Mouse (Mus musculus) adrenal gland, postnatal 14 days (tissue): ENCODE data around the gene Mindy3. TPM values are rescaled to one million over a fixed set of nuclear protein-coding genes. Genes with fewer than 3 reads are reported as not detected.
"Not testable (repeated sequence)": the region's sequence is repeated elsewhere in the genome, so short reads cannot be mapped to it uniquely, and the experiment has no call there.

ENCODE experiments used
- DNase-seq: peaks from one replicate; pipeline ENCODE4 v3.0.0; 2021; ENCODE audit warnings: mixed read lengths
- long read RNA-seq, 2 experiments: library from polyadenylated mRNA; stranded (forward); transcript quantifications; one replicate each; pipeline ENCODE4 v2.0.0; 2021
- total RNA-seq: library from RNA; stranded (reverse); gene quantifications from 2 replicates; pipeline ENCODE4 v1.2.3, GENCODE M21; 2021

Mindy3 gene
- total RNA-seq = 39.4 and 48.3 TPM in 2 replicates
- long read RNA-seq, experiment 1, transcript Mindy3-201 (15 exons, 2,344 nt) = major isoform, 12 of 24 reads
- long read RNA-seq, experiment 1, partial matches to known transcripts = 1 of 24 reads
- long read RNA-seq, experiment 1, other reads (novel, unspliced or antisense) = 8 of 24 reads
- long read RNA-seq, experiment 2, transcript Mindy3-201 (15 exons, 2,344 nt) = major isoform, 8 of 15 reads
- long read RNA-seq, experiment 2, partial matches to known transcripts = 0 of 15 reads
- long read RNA-seq, experiment 2, other reads (novel, unspliced or antisense) = 6 of 15 reads

DNA sequence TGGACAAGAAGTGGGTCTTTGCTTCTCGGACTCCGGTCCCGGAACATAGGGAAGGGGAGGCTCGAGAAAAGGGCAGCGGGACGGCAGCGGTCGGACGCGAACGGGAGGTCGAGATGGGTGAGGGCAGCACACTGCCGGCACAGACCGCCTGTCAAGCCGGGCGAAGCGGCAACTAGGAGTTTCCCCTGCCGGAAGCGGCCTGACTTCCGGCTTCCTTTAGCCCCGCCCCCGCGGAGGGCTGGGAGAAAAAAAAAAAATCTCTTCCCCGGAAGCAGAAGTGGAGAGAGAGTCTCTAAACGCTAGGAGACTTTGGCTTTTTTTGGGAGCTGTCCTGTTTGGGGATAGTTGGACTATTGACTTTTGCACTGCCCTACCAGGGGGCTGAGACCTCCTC is at the start of gene Mindy3:
Mindy3 (minus strand) TSS at position 209 of the 394 bp plus-strand sequence.
- DNase-seq = peak; percentile 95

DNA sequence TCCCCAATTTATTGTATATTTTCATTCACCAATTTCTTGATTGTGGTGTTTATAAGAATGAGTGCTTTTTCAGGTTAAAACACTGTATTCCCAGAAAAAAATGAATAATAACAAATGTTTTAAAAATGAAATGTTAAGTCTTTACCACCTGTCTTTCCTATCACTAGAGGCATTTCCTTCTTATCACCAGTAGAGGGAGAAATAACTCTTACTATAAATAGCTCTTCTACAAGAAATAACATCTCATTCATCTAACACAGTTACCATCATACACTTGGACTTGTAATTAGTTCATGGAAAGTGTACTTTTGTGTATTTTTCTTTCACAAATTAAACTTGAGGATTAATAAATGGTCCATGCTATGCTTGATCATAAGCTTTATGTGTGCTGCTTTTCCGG is 40.5 kb upstream of the Mindy3 start:
- DNase-seq = no peak

DNA sequence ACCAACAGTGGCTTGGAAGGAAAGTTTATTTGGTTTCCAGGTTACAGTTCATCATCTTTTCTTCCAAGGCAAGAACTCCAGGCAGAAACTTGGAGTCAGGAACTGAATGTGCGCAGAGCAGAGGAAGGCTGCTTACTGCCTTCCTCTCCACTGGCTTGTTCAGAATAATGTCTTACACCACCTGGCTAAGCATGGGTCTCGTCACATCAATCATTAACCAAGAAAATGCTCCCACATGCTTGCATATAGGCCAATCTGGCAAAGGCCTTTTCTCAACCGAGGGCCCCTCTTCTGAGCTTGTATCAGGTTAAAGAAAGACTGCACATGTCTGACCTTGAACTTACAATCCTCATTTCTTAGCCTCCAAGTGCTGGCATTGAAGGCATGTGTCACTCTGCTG is 30.8 kb upstream of the Mindy3 start:
- no peak for DNase-seq

DNA sequence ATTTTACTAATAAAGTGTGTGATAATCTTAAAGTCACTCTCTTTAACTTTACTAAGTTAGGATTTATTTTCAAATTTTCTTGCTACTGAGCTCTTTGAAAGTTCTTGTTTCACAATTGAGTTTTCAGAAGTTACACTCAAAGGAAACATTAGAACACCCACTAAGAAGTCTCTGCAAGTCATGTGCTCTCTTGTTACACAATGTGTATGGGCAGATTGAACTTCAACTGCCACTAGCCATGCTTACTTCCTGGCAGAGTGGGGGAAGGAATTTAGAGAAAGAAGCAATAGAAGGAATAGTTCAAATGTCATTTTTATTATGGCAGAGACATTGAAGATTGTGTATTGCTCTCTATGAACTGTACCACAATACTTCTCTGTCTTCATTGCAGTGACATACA is 20.9 kb upstream of the Mindy3 start:
- no peak for DNase-seq

DNA sequence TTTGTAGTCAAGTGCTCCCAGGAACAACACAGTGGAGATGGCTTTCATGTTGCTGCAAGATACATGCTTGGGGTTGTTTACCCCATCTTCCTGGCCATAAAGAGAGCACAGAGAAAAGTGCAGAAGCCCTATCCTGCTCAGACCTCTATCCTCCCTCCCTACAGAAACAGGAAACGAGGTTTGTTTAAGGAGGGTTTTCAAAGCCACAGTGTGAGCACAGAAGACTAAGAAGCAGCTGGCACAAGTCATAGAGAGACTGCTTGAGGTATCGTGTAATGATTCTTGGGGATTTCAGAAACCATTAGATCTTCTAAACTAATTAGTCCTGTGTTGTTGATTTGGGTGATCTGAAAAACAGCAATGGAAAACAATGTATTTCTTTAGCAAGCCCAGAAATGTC is 20.3 kb upstream of the Mindy3 start:
- DNase-seq = no peak

- DNase-seq = no peak
Measured at GRCm38 (mm10) chr2:12438181-12438580, 18.9 kb upstream of the Mindy3 start.

DNA sequence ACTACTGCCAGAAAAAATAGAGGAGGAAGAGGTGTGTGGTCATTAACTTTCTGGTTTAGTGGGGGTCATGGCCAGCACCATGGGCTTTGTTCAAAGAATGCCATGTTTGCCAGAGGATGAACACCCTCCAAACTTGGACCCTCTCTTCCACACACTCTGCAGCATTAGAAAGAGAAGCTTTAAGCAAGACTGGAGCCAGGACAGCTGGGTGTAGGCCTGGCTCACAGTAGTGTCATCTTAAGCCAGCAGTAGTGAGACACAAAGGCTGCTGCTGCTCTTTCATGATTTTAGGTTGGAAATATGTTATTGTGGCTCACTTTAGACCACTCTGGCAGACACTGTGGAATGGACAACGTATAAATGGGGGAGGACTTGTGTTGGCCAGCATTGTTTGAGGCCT is 12.8 kb upstream of the Mindy3 start:
- DNase-seq = no peak

DNA sequence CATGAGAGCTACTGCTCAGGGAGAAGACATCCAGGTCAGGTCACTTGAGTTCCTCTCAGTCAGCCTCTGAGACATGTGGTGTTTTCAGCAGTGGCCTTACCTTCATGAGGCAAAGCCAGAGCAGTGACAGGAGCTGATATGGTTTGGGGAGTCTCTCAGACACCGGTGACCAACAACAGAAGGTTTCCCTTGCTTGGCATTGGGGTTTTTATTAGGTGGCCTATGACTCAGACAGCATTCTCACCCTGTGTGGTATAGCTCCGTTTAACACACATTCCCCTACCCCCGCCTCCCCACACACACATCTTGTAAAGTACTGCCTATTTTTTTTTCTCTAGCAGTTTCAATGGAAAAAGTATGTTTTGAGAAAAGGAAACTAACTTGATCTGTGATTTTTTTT is 5.1 kb upstream of the Mindy3 start:
- DNase-seq = no peak

DNA sequence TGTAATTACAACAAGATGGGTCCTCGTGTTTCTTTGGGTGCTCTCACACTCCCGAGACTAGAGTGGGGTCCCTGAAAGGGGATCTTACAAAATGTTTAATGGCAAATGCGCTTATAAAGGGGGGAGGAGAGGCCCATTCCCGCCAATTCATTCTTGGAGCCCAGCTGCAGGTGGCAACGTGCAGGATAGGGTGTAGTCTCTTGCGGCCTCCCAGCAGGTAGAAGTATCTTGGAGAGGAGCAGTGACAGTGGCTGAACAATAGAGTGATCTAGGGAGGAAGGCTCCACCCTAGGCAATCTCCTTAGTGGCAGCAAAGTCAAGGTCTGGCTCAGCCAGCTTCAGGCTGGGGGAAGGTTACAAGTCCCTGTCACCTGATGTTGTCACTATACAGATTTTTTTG is 4.2 kb upstream of the Mindy3 start:
- DNase-seq = not testable (repeated sequence)

DNA sequence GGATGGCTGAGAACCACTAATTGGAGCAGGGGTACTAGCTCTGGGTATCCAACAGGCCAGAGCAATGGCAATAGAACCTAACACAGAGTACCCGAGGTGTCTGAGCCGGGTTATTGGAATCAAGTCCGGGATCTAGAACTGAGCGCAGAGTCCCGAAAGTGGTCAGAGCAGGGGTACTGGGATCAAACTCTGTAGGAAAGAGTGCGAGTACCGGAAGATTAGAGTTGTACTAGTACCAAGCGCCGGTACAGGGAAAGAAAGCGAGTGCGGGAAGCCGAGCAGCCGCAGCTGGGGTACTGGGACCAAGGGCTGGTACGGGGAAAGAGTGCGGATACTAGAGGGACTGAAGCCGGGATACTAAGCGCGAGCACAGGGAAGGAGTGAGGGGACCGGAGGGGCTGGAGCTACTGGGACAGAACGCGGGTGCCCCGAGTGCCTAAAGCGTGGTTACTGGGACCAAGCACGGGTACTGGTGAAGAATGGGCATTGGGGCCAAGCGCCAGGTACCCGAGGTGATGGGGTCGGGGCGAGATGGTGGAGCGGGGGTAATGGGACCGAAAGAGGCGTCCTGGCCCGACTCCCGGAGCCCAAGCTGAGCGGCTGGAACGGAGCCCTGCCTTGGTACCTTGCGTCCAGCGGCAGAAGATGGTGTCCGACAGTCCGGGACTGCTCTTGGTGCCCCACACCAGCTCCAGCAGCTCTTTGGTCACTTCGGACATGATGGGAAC is 572 bp downstream of the Mindy3 start:
- no peak for DNase-seq

- peak; percentile 5 for DNase-seq
Measured at GRCm38 (mm10) chr2:12418121-12418520, 1.1 kb downstream of the Mindy3 start.

DNA sequence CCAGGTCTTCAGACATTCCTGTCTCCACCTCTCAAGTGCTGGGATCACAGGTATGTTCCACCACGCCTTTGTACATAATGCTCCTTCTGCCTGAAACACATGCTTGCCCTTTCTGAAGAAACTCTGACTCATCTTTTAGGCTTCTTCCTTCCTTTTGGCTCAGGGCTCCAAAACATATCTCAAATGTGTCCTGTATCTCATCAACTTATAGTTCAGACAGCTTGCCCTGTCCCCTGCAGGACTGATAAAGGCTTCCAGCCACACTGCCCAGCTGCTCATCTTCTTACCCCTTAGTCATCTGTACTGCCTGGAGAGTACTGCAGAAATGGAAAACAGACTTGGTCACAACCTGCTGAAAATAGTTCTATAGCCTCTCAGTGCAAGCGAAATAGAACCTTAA is 7.0 kb downstream of the Mindy3 start:
- DNase-seq = no peak

DNA sequence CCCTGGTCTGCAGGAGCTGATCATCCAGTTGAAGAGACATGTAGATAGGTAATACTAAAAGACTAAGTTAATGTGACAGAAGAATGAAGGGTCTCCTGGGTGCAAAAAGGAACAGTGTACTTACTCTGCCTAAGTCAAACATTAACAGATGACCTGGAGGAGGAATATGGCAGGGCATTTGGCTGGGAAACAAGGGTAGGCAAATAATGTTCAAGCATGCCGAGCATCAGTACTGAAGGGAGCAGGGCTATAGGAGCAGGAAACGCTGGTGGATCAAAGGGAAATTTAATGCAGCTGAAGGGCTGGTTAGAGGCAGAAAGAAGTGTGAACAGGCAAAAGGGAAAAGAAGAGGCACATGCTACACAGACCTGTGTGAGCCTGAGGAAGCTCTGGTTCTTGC is 8.1 kb downstream of the Mindy3 start:
- no peak for DNase-seq

- DNase-seq = no peak
Measured at GRCm38 (mm10) chr2:12406737-12407136, 12.5 kb downstream of the Mindy3 start.

DNA sequence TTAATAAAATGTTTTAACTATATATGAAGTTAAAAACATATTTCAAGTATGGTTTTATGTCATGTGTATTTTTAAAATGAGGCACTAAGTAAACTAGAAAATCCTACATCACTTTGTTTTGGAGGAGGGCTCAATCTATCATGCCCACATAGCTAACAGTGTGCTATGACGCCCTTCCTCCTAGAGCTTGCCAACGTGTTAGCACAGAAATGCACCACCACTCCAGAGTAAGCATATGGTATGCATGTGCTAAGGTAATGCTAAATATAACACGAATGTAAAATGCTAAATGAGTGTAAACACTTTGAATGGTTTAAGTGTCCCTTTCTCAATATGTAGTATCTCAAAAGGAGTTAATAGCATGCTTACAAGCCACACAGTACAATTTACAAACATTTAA is 16.8 kb downstream of the Mindy3 start:
- no peak for DNase-seq

- DNase-seq = no peak
Measured at GRCm38 (mm10) chr2:12401137-12401536, 18.1 kb downstream of the Mindy3 start.

GRCm38 (mm10) chr2:12389028-12389427 is 30.2 kb downstream of the Mindy3 start:
- DNase-seq = peak; percentile 48

- DNase-seq = no peak
Measured at GRCm38 (mm10) chr2:12388569-12388968, 30.7 kb downstream of the Mindy3 start.

GRCm38 (mm10) chr2:12384389-12384788 is 34.9 kb downstream of the Mindy3 start:
- no peak for DNase-seq

GRCm38 (mm10) chr2:12382650-12383049 is 36.6 kb downstream of the Mindy3 start:
- DNase-seq = peak; percentile 3

DNA sequence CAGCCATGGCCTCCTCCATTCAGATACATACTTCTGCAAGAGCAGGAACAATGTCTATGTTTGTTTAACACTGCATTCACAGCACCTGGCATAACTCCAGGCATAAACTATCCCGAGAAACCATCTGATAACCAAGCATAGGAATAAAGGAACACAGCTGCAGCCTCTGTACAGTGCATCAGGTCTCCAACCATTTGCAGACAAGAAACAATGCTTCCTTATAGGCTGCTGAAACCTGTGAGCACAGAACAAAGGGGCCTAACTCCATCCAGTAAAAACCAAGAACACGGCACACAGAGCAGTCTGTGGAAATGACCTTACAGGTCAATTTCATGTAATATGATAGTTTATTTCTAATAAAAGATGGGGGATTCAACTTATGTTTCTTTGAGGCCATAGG is 39.0 kb downstream of the Mindy3 start:
- DNase-seq = no peak

GRCm38 (mm10) chr2:12378591-12378990 is 40.7 kb downstream of the Mindy3 start:
- no peak for DNase-seq

- no peak for DNase-seq
Measured at GRCm38 (mm10) chr2:12377024-12377423, 42.2 kb downstream of the Mindy3 start.

DNA sequence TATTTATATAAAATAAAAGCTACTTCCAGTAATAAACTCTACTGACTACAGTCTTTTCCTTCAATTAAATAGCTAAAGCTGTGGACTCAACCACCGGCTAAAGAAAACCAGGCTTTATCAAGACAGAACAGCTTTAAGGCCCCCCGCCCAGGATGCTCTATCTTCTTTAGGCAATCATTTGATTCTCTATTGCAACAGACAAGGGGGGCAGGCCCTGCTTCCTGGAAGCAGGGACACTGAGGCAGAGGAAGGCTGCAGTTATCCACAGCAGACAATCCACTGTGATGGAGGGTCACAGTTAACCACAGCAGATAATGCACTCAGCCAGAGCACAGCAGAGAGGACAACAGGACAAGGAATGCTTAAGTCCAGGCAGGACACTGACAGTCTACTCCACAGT is 46.4 kb downstream of the Mindy3 start:
- no peak for DNase-seq
